Mouse (Mus musculus) heart, embryonic 12.5 days (tissue): ENCODE measurements at regions not wholly inside any gene's neighbourhood (a gene's known extent, or its start where the extent isn't known, plus 50 kb on each side); places are given as distances from the start of the nearest gene placed in this dataset.

Source experiments
- ATAC-seq: fragments of 200-750 bp; cut with Nextera tagmentation; 2 replicates; pipeline ENCODE4 v1.8.0; 2017; ENCODE audit warnings: moderate TSS enrichment, moderate library complexity; ENCODE audit not compliant: insufficient number of reproducible peaks, low FRiP score
- H3K27ac ChIP-seq: fragments of 300-500 bp; sonication (generic); 2 replicates; pipeline ENCODE4 v1.5.1; 2016; ENCODE audit warnings: mild to moderate bottlenecking, moderate library complexity; ENCODE audit not compliant: poor library complexity, severe bottlenecking
- H3K27me3 ChIP-seq: fragments of 300-500 bp; sonication (generic); replicated peaks from 2 replicates; pipeline ENCODE4 v1.6.1; 2016; ENCODE audit warnings: mild to moderate bottlenecking, moderate library complexity
- H3K36me3 ChIP-seq: fragments of 300-500 bp; sonication (generic); 2 replicates; pipeline ENCODE4 v1.6.1; 2016; ENCODE audit warnings: mild to moderate bottlenecking, moderate library complexity
- H3K4me1 ChIP-seq: fragments of 300-500 bp; sonication (generic); replicated peaks from 2 replicates; pipeline ENCODE4 v1.6.1; 2016; ENCODE audit warnings: mild to moderate bottlenecking
- H3K4me2 ChIP-seq: fragments of 300-500 bp; sonication (generic); 2 replicates; pipeline ENCODE4 v1.6.1; 2016; ENCODE audit warnings: mild to moderate bottlenecking, moderate library complexity
- H3K4me3 ChIP-seq: fragments of 300-500 bp; sonication (generic); 2 replicates; pipeline ENCODE4 v1.5.1; 2016; ENCODE audit warnings: mild to moderate bottlenecking
- H3K9ac ChIP-seq: fragments of 300-500 bp; sonication (generic); 2 replicates; pipeline ENCODE4 v1.6.1; 2016; ENCODE audit warnings: mild to moderate bottlenecking, moderate library complexity
- H3K9me3 ChIP-seq: fragments of 300-500 bp; sonication (generic); replicated peaks from 2 replicates; pipeline ENCODE4 v1.6.1; 2016; ENCODE audit warnings: mild to moderate bottlenecking, moderate library complexity
- WGBS: fragments of 180-500 bp; shearing (Covaris S2); methylation state at CpG from one replicate; pipeline ENCODE4 v1.1.7; 2016; 5-methylcytosine and 5-hydroxymethylcytosine counted together

GRCm38 (mm10) chr8:12073311-12073999 is 205.2 kb upstream of the A230072I06Rik start:
- H3K36me3 ChIP-seq = no peaks in the 10 kb centered on the region
- peaks cover 6% of the 10 kb centered on the region; the same call in 1 of the 2 replicates for H3K27me3 ChIP-seq
- ATAC-seq = peak; percentile 61; the same call in 1 of the 2 replicates
- no peak overlapping the region for H3K4me2 ChIP-seq
- peaks cover 10% of the 10 kb centered on the region for H3K4me1 ChIP-seq
- no peak overlapping the region for H3K27ac ChIP-seq
- 48% methylated on average over 6 of the region's 6 CpGs for WGBS
- H3K4me3 ChIP-seq = no peak overlapping the region
- H3K9ac ChIP-seq = no peak overlapping the region
- H3K9me3 ChIP-seq = no peaks in the 10 kb centered on the region

DNA sequence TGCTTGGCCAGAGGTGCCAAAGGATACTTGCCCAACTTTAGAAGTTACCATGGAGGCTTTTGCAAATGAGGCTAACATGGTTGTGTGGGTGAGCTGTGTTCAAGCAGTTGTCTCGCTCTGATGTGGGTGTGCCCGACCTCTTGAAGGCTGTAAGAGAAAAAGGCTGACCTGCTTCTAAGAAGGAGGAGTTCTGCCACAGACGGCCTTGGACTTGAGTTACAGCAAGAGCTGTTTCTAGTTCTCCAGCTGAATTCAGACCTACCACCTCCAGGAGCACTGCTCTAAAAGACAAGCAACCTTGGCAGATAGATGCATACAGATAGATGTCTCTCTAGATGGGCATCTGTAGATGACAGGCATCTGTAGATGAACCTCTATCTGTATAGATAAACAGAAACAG is 202.7 kb upstream of the A230072I06Rik start:
- Histone ChIP-seq H3K27ac (no peak overlapping the region), H3K4me3 (no peak overlapping the region), H3K9me3 (no peaks in the 10 kb centered on the region), H3K4me2 (no peak overlapping the region), H3K27me3 (peaks cover 6% of the 10 kb centered on the region; the same call in 1 of the 2 replicates), H3K36me3 (no peaks in the 10 kb centered on the region), H3K9ac (no peak overlapping the region), H3K4me1 (peaks cover 10% of the 10 kb centered on the region)
- no peak for ATAC-seq
- WGBS = 76% methylated on average over 3 of the region's 3 CpGs

DNA sequence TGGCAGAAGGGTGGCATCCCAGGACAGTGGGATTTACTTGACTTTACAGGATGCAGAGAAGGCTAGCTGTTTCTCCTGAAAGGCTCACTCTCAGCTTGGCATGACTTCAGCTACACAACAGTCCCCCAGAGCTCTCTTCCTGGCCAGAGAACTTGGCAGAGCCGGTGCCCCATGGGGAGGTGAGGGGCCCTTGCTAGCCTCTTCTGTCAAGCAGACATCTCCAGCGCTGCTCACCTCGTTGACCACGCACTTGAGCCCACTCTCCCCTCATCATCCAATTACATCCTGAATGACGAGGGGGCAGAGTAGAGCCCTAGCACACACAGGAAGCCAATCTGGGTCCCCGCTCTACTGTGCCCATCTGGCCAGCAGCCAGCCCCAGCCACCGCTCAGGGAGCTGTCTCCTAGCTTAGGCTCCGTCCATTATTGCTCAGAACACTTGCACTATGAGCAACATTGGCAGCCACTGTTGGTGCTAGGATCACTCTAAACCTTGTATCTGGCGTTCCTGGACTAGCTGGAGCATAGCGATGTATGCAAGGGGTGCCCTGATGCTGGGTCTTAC is 201.7 kb upstream of the A230072I06Rik start:
- no peaks in the 10 kb centered on the region for H3K36me3 ChIP-seq
- peaks cover 6% of the 10 kb centered on the region; the same call in 1 of the 2 replicates for H3K27me3 ChIP-seq
- no peak overlapping the region for H3K27ac ChIP-seq
- 62% methylated on average over 10 of the region's 10 CpGs for WGBS
- H3K4me1 ChIP-seq = peaks cover 10% of the 10 kb centered on the region
- no peak overlapping the region for H3K9ac ChIP-seq
- ATAC-seq = no peak
- H3K9me3 ChIP-seq = no peaks in the 10 kb centered on the region
- H3K4me2 ChIP-seq = no peak overlapping the region
- no peak overlapping the region for H3K4me3 ChIP-seq

- peaks cover 9% of the 10 kb centered on the region for H3K4me1 ChIP-seq
- H3K9me3 ChIP-seq = no peaks in the 10 kb centered on the region
- peaks cover 6% of the 10 kb centered on the region; the same call in 1 of the 2 replicates for H3K27me3 ChIP-seq
- no peak overlapping the region for H3K4me2 ChIP-seq
- H3K27ac ChIP-seq = no peak overlapping the region
- no peak overlapping the region for H3K4me3 ChIP-seq
- no peak for ATAC-seq
- H3K36me3 ChIP-seq = no peaks in the 10 kb centered on the region
- H3K9ac ChIP-seq = no peak overlapping the region
- WGBS = 55% methylated on average over 2 of the region's 2 CpGs
These were observed 200.7 kb upstream of the A230072I06Rik start for GRCm38 (mm10) chr8:12077896-12078295.

GRCm38 (mm10) chr8:12078679-12079566 is 199.7 kb upstream of the A230072I06Rik start:
- Histone ChIP-seq H3K4me2 (no peak overlapping the region), H3K9me3 (no peaks in the 10 kb centered on the region), H3K9ac (no peak overlapping the region), H3K36me3 (no peaks in the 10 kb centered on the region), H3K4me1 (no peaks in the 10 kb centered on the region; the same call in 1 of the 2 replicates), H3K27me3 (peaks cover 6% of the 10 kb centered on the region; the same call in 1 of the 2 replicates), H3K4me3 (no peak overlapping the region), H3K27ac (no peak overlapping the region)
- no peak for ATAC-seq
- WGBS = 80% methylated on average over 14 of the region's 14 CpGs

GRCm38 (mm10) chr8:12081536-12081935 is 197.1 kb upstream of the A230072I06Rik start:
- no peak overlapping the region for H3K4me3 ChIP-seq
- no peaks in the 10 kb centered on the region for H3K4me1 ChIP-seq
- no peaks in the 10 kb centered on the region for H3K9me3 ChIP-seq
- no peak for ATAC-seq
- no peak overlapping the region for H3K4me2 ChIP-seq
- no peaks in the 10 kb centered on the region for H3K36me3 ChIP-seq
- 82% methylated on average over 5 of the region's 5 CpGs for WGBS
- no peak overlapping the region for H3K27ac ChIP-seq
- H3K27me3 ChIP-seq = peaks cover 6% of the 10 kb centered on the region; the same call in 1 of the 2 replicates
- H3K9ac ChIP-seq = no peak overlapping the region

GRCm38 (mm10) chr8:12087192-12087800 is 191.3 kb upstream of the A230072I06Rik start:
- ATAC-seq = no peak
- Histone ChIP-seq H3K4me3 (no peak overlapping the region), H3K4me1 (no peaks in the 10 kb centered on the region), H3K27me3 (no peaks in the 10 kb centered on the region), H3K9ac (no peak overlapping the region), H3K27ac (no peak overlapping the region), H3K9me3 (no peaks in the 10 kb centered on the region), H3K4me2 (no peak overlapping the region), H3K36me3 (no peaks in the 10 kb centered on the region)
- WGBS = 83% methylated on average over 10 of the region's 10 CpGs

GRCm38 (mm10) chr8:12100145-12100544 is 178.5 kb upstream of the A230072I06Rik start:
- Histone ChIP-seq H3K27ac (no peak overlapping the region), H3K9ac (no peak overlapping the region), H3K27me3 (0 out of 2 replicates have a peak, but pooled peaks cover 17% of the 10 kb centered on the region), H3K4me3 (no peak overlapping the region), H3K4me1 (no peaks in the 10 kb centered on the region), H3K4me2 (no peak overlapping the region), H3K9me3 (no peaks in the 10 kb centered on the region), H3K36me3 (no peaks in the 10 kb centered on the region)
- WGBS = 64% methylated on average over 8 of the region's 8 CpGs
- no peak for ATAC-seq

GRCm38 (mm10) chr8:12103296-12103695 is 175.3 kb upstream of the A230072I06Rik start:
- 70% methylated on average over 4 of the region's 4 CpGs for WGBS
- no peak for ATAC-seq
- H3K27ac ChIP-seq = no peak overlapping the region
- H3K9ac ChIP-seq = no peak overlapping the region
- no peak overlapping the region for H3K4me2 ChIP-seq
- no peaks in the 10 kb centered on the region for H3K9me3 ChIP-seq
- H3K4me1 ChIP-seq = no peaks in the 10 kb centered on the region
- peaks cover 9% of the 10 kb centered on the region; the same call in 1 of the 2 replicates for H3K27me3 ChIP-seq
- no peak overlapping the region for H3K4me3 ChIP-seq
- H3K36me3 ChIP-seq = no peaks in the 10 kb centered on the region

DNA sequence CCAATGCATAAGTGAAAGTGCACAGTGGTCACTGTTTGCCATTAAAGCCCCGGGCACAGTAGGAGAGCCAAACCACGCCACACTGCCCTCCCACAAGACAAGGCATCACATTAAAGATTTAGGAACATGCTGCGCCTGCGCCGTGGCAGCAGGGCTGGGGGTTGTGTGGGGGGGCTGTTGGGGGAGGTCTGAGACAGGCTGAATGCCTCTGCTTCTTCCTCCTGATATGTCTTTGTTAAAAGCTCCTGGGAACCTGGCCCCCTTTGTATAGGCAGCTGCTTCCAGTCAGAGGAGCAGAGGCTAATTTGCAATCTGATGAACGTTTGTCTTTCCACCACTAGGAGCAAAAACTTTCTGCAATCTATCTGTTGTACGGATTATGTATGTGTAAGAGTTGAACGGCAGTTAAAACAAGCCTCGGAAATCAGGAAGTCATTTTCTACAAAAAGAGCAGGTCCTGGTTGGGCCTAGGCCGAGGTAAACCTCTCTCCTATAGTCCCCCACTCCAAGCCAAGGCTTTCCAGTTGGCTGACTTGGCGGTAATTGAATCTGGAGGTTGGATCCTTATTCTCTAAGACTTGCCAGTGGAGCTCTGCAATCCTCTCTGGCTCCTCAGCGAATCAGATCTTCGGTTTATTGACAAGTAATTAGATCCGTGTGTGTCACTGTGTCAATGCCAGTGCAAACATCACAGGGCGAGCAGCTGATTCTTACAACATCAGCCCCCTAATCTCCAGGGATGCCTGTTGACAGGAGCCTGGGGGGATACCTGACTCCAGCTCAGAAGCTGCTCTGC is 173.3 kb upstream of the A230072I06Rik start:
- 67% methylated on average over 15 of the region's 15 CpGs for WGBS
- Histone ChIP-seq H3K27ac (no peak overlapping the region), H3K27me3 (peaks cover 7% of the 10 kb centered on the region; the same call in 1 of the 2 replicates), H3K9ac (no peak overlapping the region), H3K36me3 (no peaks in the 10 kb centered on the region), H3K4me2 (no peak overlapping the region), H3K9me3 (no peaks in the 10 kb centered on the region), H3K4me1 (peaks cover 6% of the 10 kb centered on the region; the same call in 1 of the 2 replicates), H3K4me3 (no peak overlapping the region)
- no peak for ATAC-seq
